8 mouse cellular contexts compared by ENCODE assay signal in the genomic region with DNA sequence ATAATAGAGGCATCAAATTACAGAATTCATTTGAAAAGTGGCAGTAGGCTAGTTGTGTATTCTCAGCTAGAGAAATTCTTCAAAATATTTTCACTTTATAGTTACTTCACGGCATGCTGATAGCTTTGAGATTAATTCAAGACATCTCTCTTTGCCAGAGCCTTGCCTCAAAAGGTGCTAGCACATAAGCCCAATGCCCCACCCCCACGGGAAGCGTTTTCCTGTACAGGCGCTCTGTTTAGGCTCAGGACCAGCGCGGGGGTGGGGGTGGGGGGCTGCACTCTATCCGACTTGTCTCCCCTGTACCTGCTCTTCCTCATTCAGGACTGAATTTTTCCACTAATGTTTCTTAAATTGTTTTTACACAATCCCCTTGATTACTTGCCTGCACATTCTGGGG. TPM values are rescaled to one million over a fixed set of nuclear protein-coding genes. Genes with fewer than 3 reads are reported as not detected.
A peak's percentile ranks its signal among the peaks of the same experiment; 100 is the strongest.
DNase-seq lines count a peak whose midpoint lies in the region; ATAC-seq and TF ChIP-seq lines count a peak whose summit lies in the region.

No protein-coding gene starts in this region.

- H3K36me3 ChIP-seq in heart, embryonic 13.5 days: no peaks in the 10 kb centered on the region
- H3K36me3 ChIP-seq in heart, adult 2 months (ENCODE audit: control insufficient read depth, insufficient read depth, low read length): no peaks in the 10 kb centered on the region
- no peaks in the 10 kb centered on the region for H3K36me3 ChIP-seq in hindbrain, embryonic 12.5 days

- H3K79me2 ChIP-seq in heart, adult 2 months (replicated peaks; ENCODE audit: control insufficient read depth, insufficient read depth, low read length): no peaks in the 10 kb centered on the region

- TF ChIP-seq EP300 in heart, adult 2 months (IDR thresholded peaks at IDR 0.05; ENCODE audit: insufficient read depth, low read depth, low read length): no peak

- H3K27me3 ChIP-seq in heart, embryonic 13.5 days (replicated peaks): peaks cover 69% of the 10 kb centered on the region
- peaks cover 12% of the 10 kb centered on the region for H3K27me3 ChIP-seq in heart, adult 2 months (ENCODE audit: control insufficient read depth, insufficient read depth, low read length)
- H3K27me3 ChIP-seq in hindbrain, embryonic 12.5 days: peaks cover 46% of the 10 kb centered on the region

- peaks cover 21% of the 10 kb centered on the region for H3K4me1 ChIP-seq in heart, embryonic 13.5 days
- H3K4me1 ChIP-seq in heart, adult 2 months (ENCODE audit: control insufficient read depth, insufficient read depth, low read length): no peaks in the 10 kb centered on the region
- H3K4me1 ChIP-seq in hindbrain, embryonic 12.5 days: peaks cover 25% of the 10 kb centered on the region

- no peak for ATAC-seq in heart, embryonic 13.5 days (ENCODE audit: extremely low read depth, insufficient number of reproducible peaks, low FRiP score, low TSS enrichment)
- ATAC-seq in hindbrain, embryonic 12.5 days (ENCODE audit: low FRiP score): 0 out of 2 replicates have a peak, but pooled peaks have one; percentile 38

- no peak overlapping the region for H3K27ac ChIP-seq in heart, embryonic 13.5 days (replicated peaks)
- H3K27ac ChIP-seq in heart, adult 2 months: no peak overlapping the region
- H3K27ac ChIP-seq in hindbrain, embryonic 12.5 days: no peak overlapping the region

- TF ChIP-seq POLR2A in heart, adult 2 months (IDR thresholded peaks at IDR 0.05; ENCODE audit: insufficient read depth, low read depth, low read length): no peak

- TF ChIP-seq CTCF in heart, adult 2 months (IDR thresholded peaks at IDR 0.05): no peak

- peak overlapping the region; percentile 92 for H3K4me2 ChIP-seq in heart, embryonic 13.5 days
- H3K4me2 ChIP-seq in hindbrain, embryonic 12.5 days (replicated peaks): peak overlapping the region; percentile 100

- peak overlapping the region; percentile 61 for H3K4me3 ChIP-seq in heart, embryonic 13.5 days
- H3K4me3 ChIP-seq in heart, adult 2 months: no peak overlapping the region
- no peak overlapping the region for H3K4me3 ChIP-seq in hindbrain, embryonic 12.5 days

- DNase-seq in heart, adult 2 months: no peak
- DNase-seq in cerebellum, adult 9-11 months: peak; percentile 65
- DNase-seq in neural tube, embryonic 10.5 days (ENCODE audit: extremely low spot score, low spot score): peak; percentile 19
- no peak for DNase-seq in urinary bladder, postnatal 4 days (ENCODE audit: low spot score in 2 of 2)
- no peak for DNase-seq in adrenal gland, postnatal 10 days
- no peak for DNase-seq in right cerebral cortex, postnatal 14 days

- 0 out of 2 replicates have a peak overlapping the region, but pooled peaks have one; percentile 7 for H3K9ac ChIP-seq in heart, embryonic 13.5 days
- H3K9ac ChIP-seq in heart, adult 2 months (ENCODE audit: low read depth, low read length): no peak overlapping the region
- H3K9ac ChIP-seq in hindbrain, embryonic 12.5 days: no peak overlapping the region

- no peaks in the 10 kb centered on the region for H3K9me3 ChIP-seq in heart, embryonic 13.5 days
- H3K9me3 ChIP-seq in hindbrain, embryonic 12.5 days (replicated peaks): no peaks in the 10 kb centered on the region

- intact Hi-C loops in heart, adult 2 months (cut with DNase I): no loop called here

- WGBS in heart, embryonic 13.5 days: under 1% methylated on average over 7 of the region's 7 CpGs
- WGBS in heart, adult 2 months: 7% methylated on average over 7 of the region's 7 CpGs
- 0% methylated on average over 7 of the region's 7 CpGs for WGBS in hindbrain, embryonic 12.5 days

RNA-seq across cellular contexts. Expression of a gene that starts 1.3 kb away (rescaled TPM):
- polyA plus RNA-seq in heart, embryonic 13.5 days (2015; fragmentation: Nextera tagmentation; extraction: Ambion mirVana): 0.11 and 0.34 TPM in 2 replicates
- under 1 TPM in 1 of 2 experiments, not detected in 1; 0.09 TPM for total RNA-seq in heart, adult 2 months (2021)
- 0.26 and 0.31 TPM in 2 replicates for polyA plus RNA-seq in heart, adult 2 months (2012; rRNA removed)
- polyA plus RNA-seq in hindbrain, embryonic 12.5 days (2016; fragmentation: Nextera tagmentation; extraction: Ambion mirVana): 1.5 and 2.5 TPM in 2 replicates
- 1 to 10 TPM; 2.2 to 3.5 TPM for total RNA-seq in adrenal gland, postnatal 10 days (2021)

Comparison
In these comparisons a context has a peak if more than half of its experiments do, and no peak if none do; other contexts are left out.
1. DNase-seq: peak in cerebellum, adult 9-11 months (single experiment) and neural tube, embryonic 10.5 days (single experiment); none in heart, adult 2 months (0 of 2), urinary bladder, postnatal 4 days (0 of 2), adrenal gland, postnatal 10 days (single experiment) and right cerebral cortex, postnatal 14 days (single experiment).